Mouse (Mus musculus) gastrocnemius, postnatal 14 days (tissue): ENCODE results near the gene Rnf4. TPM values are rescaled to one million over a fixed set of nuclear protein-coding genes. Genes with fewer than 3 reads are reported as not detected.

Experiments
- DNase-seq: peaks from one replicate; pipeline ENCODE4 v3.0.0; 2021; ENCODE audit warnings: mixed read lengths
- intact Hi-C: fragments of 180-260 bp; cut with DNase I; formaldehyde crosslinking; loops from one replicate; pipeline ENCODE4 v1.15.1; 2025; ENCODE audit warnings: low total_unique reads
- long read RNA-seq, 2 experiments: library from polyadenylated mRNA; stranded (forward); transcript quantifications; one replicate each; pipeline ENCODE4 v2.0.0; 2021
- total RNA-seq, 2 experiments: library from RNA; stranded (reverse); gene quantifications; 2 replicates each; pipeline ENCODE4 v1.2.3; 2021

The Rnf4 gene
- total RNA-seq: 10 to 100 TPM; 22.4 to 27.4 TPM
- long read RNA-seq, experiment 1, full-length matches to known transcripts: 1 of 2 reads
- long read RNA-seq, experiment 1, partial matches to known transcripts: 0 of 2 reads
- long read RNA-seq, experiment 1, other reads (novel, unspliced or antisense): 1 of 2 reads
- long read RNA-seq, experiment 2: 0 reads

GRCm38 (mm10) chr5:34336097-34336774 is at the start of gene Rnf4:
Gene Rnf4 (plus strand): TSS chr5:34336289.
- intact Hi-C loops: loop anchor here (10.0 kb wide), 1 partner anchor 131 kb away; no protein-coding TSS in a partner anchor

GRCm38 (mm10) chr5:34286516-34286915 is 49.6 kb upstream of the Rnf4 start:
- intact Hi-C loops: no loop called here

More at GRCm38 (mm10) chr5:34336097-34336774, at the start of gene Rnf4:
- DNase-seq: peak; percentile 99

GRCm38 (mm10) chr5:34287001-34287837 is 48.9 kb upstream of the Rnf4 start:
- intact Hi-C loops: no loop called here

More at GRCm38 (mm10) chr5:34286516-34286915, 49.6 kb upstream of the Rnf4 start:
- DNase-seq: no peak

GRCm38 (mm10) chr5:34287838-34288145 is 48.3 kb upstream of the Rnf4 start:
- DNase-seq: no peak
- intact Hi-C loops: no loop called here

More at GRCm38 (mm10) chr5:34287001-34287837, 48.9 kb upstream of the Rnf4 start:
- DNase-seq: peak; percentile 18

- DNase-seq: peak; percentile 78
- intact Hi-C loops: no loop called here
Measured at GRCm38 (mm10) chr5:34288154-34288716, 47.9 kb upstream of the Rnf4 start, which contains the start of the genes Zfyve28 and Cfap99. Gene Zfyve28 (minus strand): TSS chr5:34288449. Gene Cfap99 (plus strand): TSS chr5:34288600.

GRCm38 (mm10) chr5:34289286-34289685 is 46.8 kb upstream of the Rnf4 start:
- DNase-seq: no peak
- intact Hi-C loops: no loop called here

GRCm38 (mm10) chr5:34293363-34293762 is 42.7 kb upstream of the Rnf4 start:
- DNase-seq: no peak
- intact Hi-C loops: no loop called here

- no peak for DNase-seq
- intact Hi-C loops: no loop called here
Measured at GRCm38 (mm10) chr5:34294696-34295095, 41.4 kb upstream of the Rnf4 start.

- DNase-seq: no peak
- intact Hi-C loops: no loop called here
Measured at GRCm38 (mm10) chr5:34295141-34295540, 40.9 kb upstream of the Rnf4 start.

- intact Hi-C loops: no loop called here
- DNase-seq: no peak
Measured at GRCm38 (mm10) chr5:34298061-34298460, 38.0 kb upstream of the Rnf4 start.

GRCm38 (mm10) chr5:34298937-34299535 is 37.1 kb upstream of the Rnf4 start:
- DNase-seq: no peak
- intact Hi-C loops: no loop called here

- intact Hi-C loops: no loop called here
- DNase-seq: no peak
Measured at GRCm38 (mm10) chr5:34302377-34302776, 33.7 kb upstream of the Rnf4 start.

- intact Hi-C loops: no loop called here
- no peak for DNase-seq
Measured at GRCm38 (mm10) chr5:34309016-34309415, 27.1 kb upstream of the Rnf4 start.

- intact Hi-C loops: no loop called here
- DNase-seq: no peak
Measured at GRCm38 (mm10) chr5:34319491-34320034, 16.5 kb upstream of the Rnf4 start.

- no peak for DNase-seq
- intact Hi-C loops: no loop called here
Measured at GRCm38 (mm10) chr5:34321236-34321635, 14.9 kb upstream of the Rnf4 start.

GRCm38 (mm10) chr5:34325286-34325685 is 10.8 kb upstream of the Rnf4 start:
- DNase-seq: no peak
- intact Hi-C loops: no loop called here

- no peak for DNase-seq
- intact Hi-C loops: no loop called here
Measured at GRCm38 (mm10) chr5:34326249-34326691, 9.8 kb upstream of the Rnf4 start.

GRCm38 (mm10) chr5:34326875-34327576 is 9.1 kb upstream of the Rnf4 start:
- DNase-seq: peak; percentile 28
- intact Hi-C loops: no loop called here

- DNase-seq: no peak
- intact Hi-C loops: loop anchor here (10.0 kb wide), 1 partner anchor 125 kb away; no protein-coding TSS in a partner anchor
Measured at GRCm38 (mm10) chr5:34330136-34330535, 6.0 kb upstream of the Rnf4 start.
